Mouse (Mus musculus) brain, embryonic 14.5 days (tissue): Measurements from ENCODE around the gene Ankrd55.

Experiments
- CTCF ChIP-seq: fragments of 200-500 bp; IDR thresholded peaks from 2 replicates; pipeline ENCODE4 v1.5.1; 2012; ENCODE audit warnings: inconsistent platforms, mild to moderate bottlenecking, moderate library complexity, borderline replicate concordance; ENCODE audit not compliant: insufficient read depth, insufficient read length; ENCODE audit errors: extremely low read depth
- POLR2A ChIP-seq: fragments of 200-500 bp; IDR thresholded peaks from 2 replicates; pipeline ENCODE4 v1.6.1; 2012; ENCODE audit warnings: mild to moderate bottlenecking, inconsistent platforms, borderline replicate concordance; ENCODE audit not compliant: poor library complexity, insufficient read depth, insufficient read length, severe bottlenecking; ENCODE audit errors: extremely low read depth

DNA sequence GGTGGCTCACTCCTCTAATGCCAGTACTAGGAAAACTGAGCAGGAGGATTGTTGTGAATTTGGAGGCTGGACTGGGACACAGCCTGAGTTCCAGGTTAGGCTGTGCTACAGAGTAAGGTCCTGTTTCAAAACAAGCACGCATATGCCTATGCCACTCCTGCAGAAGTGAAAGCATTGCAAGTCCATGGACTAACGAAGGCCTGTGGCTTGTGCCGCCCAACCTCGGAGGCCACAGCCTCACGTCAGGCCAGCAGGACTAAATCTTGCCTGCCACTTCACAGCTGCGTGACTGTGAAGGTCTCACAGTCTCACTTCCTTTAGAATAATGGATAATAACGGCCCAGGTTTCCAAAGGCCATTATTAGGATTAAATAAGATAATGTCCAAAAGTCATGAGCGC is 125.4 kb downstream of the Ankrd55 start:
- TF ChIP-seq CTCF (no peak), POLR2A (no peak)
